Mouse (Mus musculus): ENCODE measurements around the gene Gpr19. TPM values are rescaled to one million over a fixed set of nuclear protein-coding genes. Genes with fewer than 3 reads are reported as not detected.
A peak's percentile ranks its signal among the peaks of the same experiment; 100 is the strongest.

Gene Gpr19
- total RNA-seq, 4 experiments from 2014 or later, result 22.9 to 26.3 (median 24.7) TPM

GRCm38 (mm10) chr6:134923670-134924069 is 25.3 kb upstream of the Gpr19 start:
- no peak for DNase-seq (ENCODE audit: low spot score in 2 of 2)

DNA sequence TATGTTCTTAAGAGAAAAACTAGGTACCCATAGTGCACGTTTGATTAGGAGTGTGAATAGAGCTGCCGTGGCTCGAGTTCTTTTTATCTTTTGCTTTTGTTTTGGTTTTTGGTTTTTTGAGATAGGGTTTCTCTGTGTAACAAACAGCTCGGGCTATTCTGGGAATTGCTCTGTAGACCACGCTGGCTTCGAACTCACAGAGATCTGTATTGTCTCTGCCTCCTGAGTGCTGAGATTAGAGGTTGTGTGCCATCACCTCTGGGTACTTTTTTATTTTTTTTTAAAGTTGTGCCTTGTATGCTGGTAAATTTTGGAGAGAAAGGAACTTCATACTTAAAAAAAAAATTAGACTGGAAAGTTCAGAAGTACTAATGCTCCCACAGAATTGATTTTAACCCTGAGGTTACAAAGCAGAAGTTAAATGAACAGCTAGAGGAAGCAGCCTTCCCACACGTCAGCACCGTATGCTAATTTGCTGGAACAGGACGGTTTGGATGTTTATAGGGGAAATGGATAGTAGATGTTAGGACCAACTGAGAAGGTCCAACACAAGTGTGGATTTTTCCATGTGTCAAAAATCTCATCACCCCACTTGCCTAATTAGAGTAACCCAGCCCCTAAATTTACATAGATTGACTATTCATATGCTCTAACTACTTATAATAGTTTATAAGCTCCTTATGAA is 24.3 kb upstream of the Gpr19 start:
- DNase-seq (ENCODE audit: low spot score in 2 of 2), result no peak

DNA sequence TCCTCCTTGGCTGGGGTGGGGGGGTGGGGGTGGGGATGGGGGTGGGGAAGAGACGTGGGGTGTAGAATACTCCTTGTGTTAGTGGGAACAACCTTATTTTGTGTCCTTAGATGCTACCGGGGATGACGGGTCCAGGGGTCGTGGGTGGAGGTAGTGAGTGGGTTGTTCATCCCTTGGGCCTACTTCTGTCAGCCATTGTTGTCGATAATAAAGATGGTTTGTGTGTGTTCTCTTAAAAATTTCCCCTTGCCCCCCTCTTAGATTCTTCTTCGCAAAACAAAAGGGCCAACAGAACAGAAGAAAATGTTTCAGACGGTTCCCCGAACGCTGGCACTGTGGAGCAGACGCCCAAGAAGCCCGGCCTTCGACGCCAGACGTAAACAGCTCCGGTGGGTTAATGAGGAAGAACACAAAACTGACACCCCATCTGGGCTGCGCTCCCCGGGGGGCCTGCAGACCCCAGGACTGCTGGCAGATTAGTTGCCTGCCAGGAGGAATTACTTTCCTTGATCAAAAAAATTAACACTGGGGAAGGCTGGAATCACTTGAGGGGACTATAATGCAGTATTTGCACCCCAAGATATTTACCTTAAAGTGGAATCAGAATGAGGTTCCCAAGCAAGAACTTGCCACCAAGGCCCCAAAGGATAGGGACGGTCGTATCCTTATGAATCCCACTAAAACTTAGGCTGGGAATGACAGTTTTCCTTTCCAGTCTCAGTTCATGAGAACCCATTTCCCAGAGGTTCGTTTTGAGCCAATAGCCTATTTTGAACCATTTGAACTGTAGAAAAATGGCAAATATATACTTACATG is 23.5 kb upstream of the Gpr19 start:
- DNase-seq (ENCODE audit: low spot score in 2 of 2), result no peak

GRCm38 (mm10) chr6:134921014-134921694 is 22.8 kb upstream of the Gpr19 start:
- peak; percentile 39 to 47 for DNase-seq (ENCODE audit: low spot score in 2 of 2)

DNA sequence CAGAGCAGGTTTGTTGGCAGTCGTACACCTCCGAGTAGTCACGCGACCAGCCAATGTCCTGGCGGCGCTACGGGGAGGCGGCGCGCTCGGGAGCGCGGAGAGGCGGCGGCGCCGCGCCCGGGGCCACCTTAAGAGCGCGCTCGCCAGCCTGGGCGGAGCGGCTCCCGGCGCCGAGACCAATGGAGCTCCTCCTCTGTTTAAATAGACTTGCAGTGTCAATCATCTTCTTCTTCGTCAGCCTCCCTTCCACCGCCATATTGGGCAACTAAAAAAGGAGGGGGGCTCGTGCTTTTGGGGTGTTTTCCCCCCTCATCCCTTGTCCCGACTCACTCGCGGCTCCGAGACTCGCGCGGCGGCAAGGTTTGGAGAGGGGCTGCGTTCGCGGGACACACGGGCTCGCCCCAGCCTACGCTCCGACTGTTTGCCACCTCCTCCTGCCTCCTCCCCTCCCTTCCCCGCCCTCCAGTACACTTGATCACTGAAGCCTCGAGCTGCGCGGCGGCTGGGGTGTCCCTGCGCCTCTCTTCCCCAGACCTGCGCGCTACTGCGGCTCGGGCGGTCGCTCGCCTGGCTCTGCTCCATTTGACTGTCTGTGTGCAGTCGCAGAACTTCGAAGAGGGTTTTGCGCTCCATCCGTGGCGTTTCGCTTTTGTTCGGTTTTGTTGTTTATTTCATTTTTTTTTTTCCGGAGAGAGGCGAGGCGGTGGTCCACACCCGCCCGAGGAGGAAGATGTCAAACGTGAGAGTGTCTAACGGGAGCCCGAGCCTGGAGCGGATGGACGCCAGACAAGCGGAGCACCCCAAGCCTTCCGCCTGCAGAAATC is 22.0 kb upstream of the Gpr19 start, which contains the start of gene Cdkn1b:
TSS of gene Cdkn1b (plus strand) at position 212 of the 824 bp plus-strand sequence.
- peak; percentile 82 to 91 for DNase-seq (ENCODE audit: low spot score in 2 of 2)

DNA sequence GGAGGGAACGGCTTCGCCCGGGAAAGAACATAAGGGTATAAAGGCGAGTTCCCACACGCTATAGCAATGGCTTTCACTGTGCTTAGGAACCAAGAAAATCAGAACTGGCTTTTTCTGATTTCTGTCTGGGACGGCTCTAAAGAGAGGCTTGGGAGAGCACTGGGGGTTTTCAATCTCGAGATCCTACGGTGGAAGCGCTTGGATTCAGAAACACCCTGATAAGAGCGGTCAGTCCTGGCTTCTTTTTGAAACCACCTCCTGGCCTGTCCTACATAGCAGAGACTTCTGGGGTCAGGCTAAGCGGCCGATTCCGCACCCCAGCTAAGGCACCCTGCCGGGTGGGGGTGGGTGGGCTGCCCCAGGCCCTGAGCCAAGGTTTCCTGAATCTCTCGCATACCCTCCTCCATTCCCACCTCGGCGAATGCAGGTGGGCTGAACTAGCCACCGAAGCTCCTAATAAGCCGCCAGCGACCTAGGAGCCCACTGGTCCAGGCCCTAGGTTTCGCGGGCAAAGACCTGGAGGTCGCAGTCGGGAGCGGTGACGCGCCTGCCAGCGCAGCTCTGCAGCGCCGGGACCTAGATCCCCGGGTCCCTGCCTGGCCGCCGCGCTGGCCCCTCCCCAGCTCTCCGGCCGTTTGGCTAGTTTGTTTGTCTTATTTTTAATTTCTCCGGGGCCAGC is 21.3 kb upstream of the Gpr19 start:
- peak in 1 of 2 experiments; percentile 18 for DNase-seq (ENCODE audit: low spot score in 2 of 2)

DNA sequence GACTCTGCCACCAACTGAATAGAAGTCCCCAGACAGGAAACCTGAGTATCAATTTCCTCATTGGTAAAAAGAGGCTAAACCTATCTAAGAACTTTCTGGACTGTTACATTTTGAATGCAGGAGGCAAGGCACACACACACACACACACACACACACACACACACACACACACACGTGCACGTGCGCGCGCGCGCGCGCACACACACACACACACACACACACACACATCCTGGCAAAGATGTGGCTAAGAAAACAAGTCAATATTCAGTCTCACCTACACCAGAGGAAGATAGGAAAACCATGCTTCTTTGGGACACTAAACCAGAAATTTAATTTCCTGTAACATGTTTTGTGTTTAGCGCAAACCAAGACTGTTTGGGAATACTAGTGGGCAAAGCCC is 20.4 kb upstream of the Gpr19 start:
- DNase-seq (ENCODE audit: low spot score in 2 of 2), result no peak

DNA sequence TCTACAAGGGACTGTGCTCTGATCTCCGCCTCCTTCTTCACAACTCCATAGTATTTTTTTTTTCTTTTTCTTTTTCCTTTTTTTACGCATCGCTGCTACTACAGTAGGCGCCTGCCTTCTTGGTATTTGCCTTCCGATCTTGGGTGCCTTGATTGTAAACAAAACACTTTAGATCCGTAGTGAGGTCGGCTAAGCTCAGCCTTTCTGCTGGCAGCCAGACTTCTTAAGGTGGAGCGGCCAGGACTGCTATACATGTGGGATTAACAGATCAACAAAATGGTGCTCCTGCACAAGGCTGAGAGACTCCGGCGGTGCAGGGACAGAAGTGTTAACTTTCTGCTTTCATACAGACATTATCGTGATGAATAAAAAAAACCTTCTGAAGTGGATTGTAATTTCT is 18.7 kb upstream of the Gpr19 start:
- peak in 1 of 2 experiments; percentile 24 for DNase-seq (ENCODE audit: low spot score in 2 of 2)

- no peak for DNase-seq (ENCODE audit: low spot score in 2 of 2)
Measured at GRCm38 (mm10) chr6:134916641-134917040, 18.3 kb upstream of the Gpr19 start.

- DNase-seq (ENCODE audit: low spot score in 2 of 2), result no peak
Measured at GRCm38 (mm10) chr6:134914523-134914922, 16.1 kb upstream of the Gpr19 start.

- no peak for DNase-seq (ENCODE audit: low spot score in 2 of 2)
Measured at GRCm38 (mm10) chr6:134905811-134906210, 7.4 kb upstream of the Gpr19 start.

DNA sequence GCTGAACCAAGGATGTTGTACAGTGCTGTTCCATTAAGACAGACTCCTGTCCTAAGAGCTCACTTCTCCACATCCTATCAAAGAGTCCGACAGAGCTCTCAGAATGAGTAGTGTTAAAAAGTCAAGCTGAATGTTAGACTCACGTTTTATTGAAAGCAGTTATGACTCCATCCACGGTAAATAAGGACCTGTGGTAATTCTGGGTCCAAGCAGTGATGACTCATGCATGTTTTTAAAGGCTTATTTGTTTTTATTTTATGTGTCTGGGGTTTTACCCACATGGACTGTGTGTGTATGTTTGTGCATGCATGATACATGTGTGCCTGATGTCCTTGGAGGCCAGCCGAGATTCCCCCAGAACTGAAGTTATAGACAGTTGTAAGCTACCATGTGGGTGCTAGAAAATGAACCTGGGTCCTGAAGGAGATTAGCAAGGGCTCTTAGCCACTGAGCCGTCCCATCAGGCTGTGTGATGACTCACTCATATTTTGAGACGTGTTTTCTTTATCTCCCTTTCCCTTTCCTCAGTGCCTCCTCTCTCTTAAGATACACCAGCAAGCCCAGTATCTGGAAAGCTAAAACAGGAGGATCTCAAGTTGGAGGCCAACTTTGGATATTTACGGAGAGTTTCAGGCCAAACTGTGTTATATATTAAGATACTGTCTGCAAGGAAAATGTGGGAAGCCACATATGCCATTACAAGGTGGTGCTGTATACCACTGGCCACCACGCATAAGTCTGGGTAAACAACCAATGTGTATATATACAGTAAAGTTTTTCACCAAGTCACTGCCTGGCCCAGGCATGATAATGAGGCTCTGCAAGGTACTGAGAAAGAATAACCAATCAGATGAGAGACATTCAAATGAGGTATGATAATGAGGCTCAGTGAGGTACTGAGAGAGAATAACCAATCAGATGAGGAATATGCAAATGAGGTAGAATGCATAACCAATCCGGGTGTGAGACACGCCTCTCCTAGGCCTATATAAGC is 5.8 kb upstream of the Gpr19 start:
- DNase-seq (ENCODE audit: low spot score in 2 of 2), result no peak

DNA sequence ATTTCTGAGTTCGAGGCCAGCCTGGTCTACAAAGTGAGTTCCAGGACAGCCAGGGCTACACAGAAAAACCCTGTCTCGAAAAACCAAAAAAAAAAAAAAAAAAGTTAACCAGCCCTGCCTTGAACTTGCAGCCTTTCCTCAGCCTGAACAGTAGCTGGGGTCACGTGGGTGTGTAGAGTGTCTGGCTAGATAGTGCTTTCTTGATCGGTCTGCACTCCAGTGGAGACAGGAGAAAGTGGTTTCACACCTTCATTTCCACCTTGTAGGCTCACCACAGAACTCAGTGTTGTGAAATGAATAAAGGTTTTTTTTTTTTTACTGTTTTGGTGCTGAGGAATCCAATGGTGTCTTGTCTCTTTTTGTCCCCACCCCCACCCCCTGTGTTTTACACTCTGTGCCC is 5.0 kb upstream of the Gpr19 start:
- DNase-seq (ENCODE audit: low spot score in 2 of 2), result no peak

GRCm38 (mm10) chr6:134897443-134898094 is 809 bp downstream of the Gpr19 start:
- DNase-seq (ENCODE audit: low spot score in 2 of 2), result peak; percentile 92 to 94

DNA sequence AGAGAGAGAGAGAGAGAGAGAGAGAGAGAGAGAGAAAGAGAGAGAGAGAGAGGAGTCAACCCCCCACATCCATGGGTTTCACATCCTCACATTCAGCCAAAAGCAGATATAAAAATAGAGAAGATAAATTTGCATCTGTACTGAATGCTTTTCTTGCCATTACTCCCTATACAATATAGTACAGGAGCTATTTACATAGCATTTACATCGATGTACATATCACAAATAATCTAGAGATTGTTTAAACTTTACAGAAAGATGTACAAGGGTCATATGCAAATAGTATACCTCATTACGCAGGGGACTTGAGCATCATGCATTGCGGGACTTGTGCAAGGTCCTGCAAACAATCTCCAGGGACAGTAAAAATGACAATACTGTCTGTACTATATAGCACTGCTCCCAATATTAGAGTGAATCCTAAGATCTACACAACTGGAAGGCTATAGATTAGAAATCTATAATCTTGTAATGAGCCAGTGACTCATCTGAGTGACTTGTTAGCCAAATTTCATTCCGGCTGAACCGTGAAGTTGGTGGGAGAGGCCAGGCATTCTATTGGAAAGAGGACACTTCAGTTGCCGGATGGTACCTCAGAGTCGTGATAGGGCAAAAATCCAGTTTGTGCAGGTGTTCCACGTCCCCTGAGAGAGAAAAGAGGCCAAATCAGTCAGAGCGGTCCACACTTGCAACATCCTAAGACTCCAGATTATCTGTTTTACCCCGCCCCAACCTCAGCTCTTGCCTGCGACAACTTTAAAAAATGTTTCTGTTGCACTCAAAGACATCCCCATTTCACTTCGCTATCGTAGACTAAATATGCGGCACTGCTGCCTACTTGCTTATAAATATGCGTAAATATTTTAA is 1.6 kb downstream of the Gpr19 start:
- DNase-seq (ENCODE audit: low spot score in 2 of 2), result no peak

- no peak for DNase-seq (ENCODE audit: low spot score in 2 of 2)
Measured at GRCm38 (mm10) chr6:134890436-134890835, 7.9 kb downstream of the Gpr19 start.

DNA sequence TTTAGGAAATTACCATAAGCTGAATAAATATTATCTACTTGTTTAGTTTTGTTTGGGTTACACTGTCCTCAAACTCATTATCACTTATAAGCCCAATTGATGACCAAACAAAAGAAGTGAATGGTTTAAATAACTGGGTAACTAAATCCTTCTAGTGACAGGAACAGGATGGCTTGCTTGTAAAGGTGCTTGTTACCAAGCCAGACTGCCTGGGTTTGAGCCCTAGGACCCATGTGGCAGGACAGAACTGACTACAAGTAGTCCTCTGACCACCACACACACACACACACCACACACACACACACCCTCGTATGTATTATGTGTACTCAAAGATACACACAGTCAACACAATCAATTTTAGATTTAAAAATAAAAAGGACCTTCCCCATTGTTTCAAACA is 8.6 kb downstream of the Gpr19 start:
- DNase-seq (ENCODE audit: low spot score in 2 of 2), result no peak

DNA sequence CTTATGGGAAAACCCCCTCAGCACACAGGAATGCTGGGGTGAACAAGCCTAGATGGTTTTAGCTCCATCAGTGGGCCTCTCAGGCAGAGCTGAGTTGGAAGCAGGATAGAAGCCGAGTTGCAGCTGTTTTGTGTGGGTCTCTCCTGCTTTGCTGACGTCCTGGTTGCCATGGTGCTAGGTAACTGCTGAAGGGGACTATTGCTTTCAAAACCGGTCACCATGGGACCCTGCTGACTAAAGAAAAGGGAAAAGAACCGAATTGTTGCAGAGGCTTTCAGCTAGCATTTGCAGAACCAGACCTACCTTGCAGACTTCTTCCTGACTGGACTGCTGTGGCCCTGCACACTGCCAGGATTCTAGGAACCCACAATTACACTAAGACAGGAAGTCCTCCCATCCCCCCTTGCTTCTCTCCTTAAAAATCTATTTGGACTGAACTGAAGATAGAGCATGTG is 9.8 kb downstream of the Gpr19 start:
- DNase-seq (ENCODE audit: low spot score in 2 of 2), result peak; percentile 48 to 71

All from left cerebral cortex, adult 8-10 months (tissue).